Mouse (Mus musculus) testis, adult 2 months (tissue): Measurements from ENCODE around the gene Umad1.

ENCODE experiments used
- CTCF ChIP-seq: fragments of 200-500 bp; IDR thresholded peaks from 2 replicates; pipeline ENCODE4 v1.5.1; 2012; ENCODE audit warnings: low read depth, mild to moderate bottlenecking, inconsistent platforms, low read length, moderate library complexity; ENCODE audit not compliant: control insufficient read depth, insufficient read depth, insufficient replicate concordance
- POLR2A ChIP-seq: fragments of 200-500 bp; IDR thresholded peaks from 2 replicates; pipeline ENCODE4 v1.6.1; 2012; ENCODE audit warnings: low read depth, mild to moderate bottlenecking, inconsistent platforms, low read length, moderate library complexity; ENCODE audit not compliant: control insufficient read depth

GRCm38 (mm10) chr6:8209866-8210186 lies 49.3 kb upstream of the Umad1 start:
- no peak for TF ChIP-seq POLR2A
- TF ChIP-seq CTCF, result no peak
